Mouse (Mus musculus) embryonic fibroblast, embryonic 13.5 days (primary cell): Measurements from ENCODE around the gene Gm20388. TPM values are rescaled to one million over a fixed set of nuclear protein-coding genes. Genes with fewer than 3 reads are reported as not detected.

ENCODE experiments used
- H3K27ac ChIP-seq: 2 replicates; pipeline ENCODE4 v1.5.1; 2012; ENCODE audit warnings: low read length, control low read depth, inconsistent platforms; ENCODE audit not compliant: insufficient read depth
- H3K4me1 ChIP-seq: 2 replicates; pipeline ENCODE4 v1.6.1; 2011; ENCODE audit warnings: low read length; ENCODE audit not compliant: control insufficient read depth, insufficient read depth
- H3K4me3 ChIP-seq: 2 replicates; pipeline ENCODE4 v1.5.1; 2011; ENCODE audit warnings: mild to moderate bottlenecking, control low read depth, low read length; ENCODE audit not compliant: insufficient read depth
- CTCF ChIP-seq: IDR thresholded peaks from 2 replicates; pipeline ENCODE4 v1.5.1; 2011; ENCODE audit warnings: mild to moderate bottlenecking, control low read depth, low read length, moderate library complexity, borderline replicate concordance; ENCODE audit not compliant: insufficient read depth
- POLR2A ChIP-seq: IDR thresholded peaks from 2 replicates; pipeline ENCODE4 v1.6.1; 2011; ENCODE audit warnings: low read depth, mild to moderate bottlenecking, control low read depth, low read length, moderate library complexity
- polyA plus RNA-seq: library from polyadenylated mRNA; stranded (reverse); fragments of >200 nt; gene quantifications from 2 replicates; pipeline ENCODE4 v1.2.4, GENCODE M21; 2011; ENCODE audit warnings: low read depth; ENCODE audit not compliant: missing spikeins, insufficient read length

The Gm20388 gene
- polyA plus RNA-seq, 1 experiment: 82.8 TPM

- no peak overlapping the region for H3K27ac ChIP-seq
- no peak for TF ChIP-seq POLR2A
- TF ChIP-seq CTCF: no peak
- no peak overlapping the region for H3K4me3 ChIP-seq
- H3K4me1 ChIP-seq: peaks cover 8% of the 10 kb centered on the region
Measured at GRCm38 (mm10) chr8:120103916-120104315, 193.3 kb downstream of the Gm20388 start.

- Histone ChIP-seq H3K27ac (no peak overlapping the region), H3K4me1 (peaks cover 8% of the 10 kb centered on the region), H3K4me3 (no peak overlapping the region)
- TF ChIP-seq CTCF (no peak), POLR2A (no peak)
Measured at GRCm38 (mm10) chr8:120104721-120105272, 194.2 kb downstream of the Gm20388 start.

- no peak for TF ChIP-seq CTCF
- Histone ChIP-seq H3K4me3 (no peak overlapping the region), H3K4me1 (peaks cover 7% of the 10 kb centered on the region; the same call in 1 of the 2 replicates), H3K27ac (no peak overlapping the region)
Measured at GRCm38 (mm10) chr8:120109149-120109548, 198.5 kb downstream of the Gm20388 start.

GRCm38 (mm10) chr8:120110966-120111365, 200.3 kb downstream of the Gm20388 start:
- TF ChIP-seq POLR2A (no peak), CTCF (no peak)
- Histone ChIP-seq H3K4me1 (peaks cover 7% of the 10 kb centered on the region; the same call in 1 of the 2 replicates), H3K27ac (no peak overlapping the region), H3K4me3 (no peak overlapping the region)

- Histone ChIP-seq H3K4me3 (no peak overlapping the region), H3K27ac (no peak overlapping the region), H3K4me1 (peaks cover 7% of the 10 kb centered on the region; the same call in 1 of the 2 replicates)
- TF ChIP-seq CTCF (no peak), POLR2A (no peak)
Measured at GRCm38 (mm10) chr8:120111382-120111781, 200.7 kb downstream of the Gm20388 start.

GRCm38 (mm10) chr8:120112535-120112934, 201.9 kb downstream of the Gm20388 start:
- Histone ChIP-seq H3K27ac (no peak overlapping the region), H3K4me3 (no peak overlapping the region; the same call in 1 of the 2 replicates), H3K4me1 (peaks cover 7% of the 10 kb centered on the region; the same call in 1 of the 2 replicates)
- TF ChIP-seq POLR2A (no peak), CTCF (no peak)

GRCm38 (mm10) chr8:120113306-120113705, 202.7 kb downstream of the Gm20388 start:
- Histone ChIP-seq H3K27ac (peak overlapping the region; percentile 71), H3K4me1 (peaks cover 7% of the 10 kb centered on the region; the same call in 1 of the 2 replicates), H3K4me3 (peak overlapping the region; percentile 71)
- no peak for TF ChIP-seq POLR2A

- no peak for TF ChIP-seq CTCF
- peak; percentile 79 for TF ChIP-seq POLR2A
- Histone ChIP-seq H3K4me3 (peak within 1 kb of the TSS; percentile 71), H3K4me1 (peaks cover 5% of the 10 kb centered on the region; the same call in 1 of the 2 replicates), H3K27ac (peak within 1 kb of the TSS; percentile 71)
Measured at GRCm38 (mm10) chr8:120113758-120114255, 203.2 kb downstream of the Gm20388 start, which contains the start of gene 6430548M08Rik. 6430548M08Rik (plus strand) TSS chr8:120114152.

- peak overlapping the region; percentile 36 for H3K4me3 ChIP-seq
- H3K27ac ChIP-seq: no peak overlapping the region
- no peak for TF ChIP-seq POLR2A
- no peak for TF ChIP-seq CTCF
- H3K4me1 ChIP-seq: peaks cover 4% of the 10 kb centered on the region; the same call in 1 of the 2 replicates
Measured at GRCm38 (mm10) chr8:120114315-120114841, 203.7 kb downstream of the Gm20388 start.

- no peak overlapping the region for H3K4me3 ChIP-seq
- peaks cover 4% of the 10 kb centered on the region; the same call in 1 of the 2 replicates for H3K4me1 ChIP-seq
- H3K27ac ChIP-seq: no peak overlapping the region
- TF ChIP-seq POLR2A (no peak), CTCF (no peak)
Measured at GRCm38 (mm10) chr8:120116600-120116999, 206.0 kb downstream of the Gm20388 start.
